ENCODE assay signal across 23 mouse cellular contexts in genomic region chr5:93353101-93353500, GRCm38 (mm10).
"Had no signal": no experiment of that assay in that cellular context is flagged by ENCODE, and none has a peak within 500 bp of the region (broad histone marks: within the 10 kb centered on the region; RNA-seq: fewer than 3 reads in every experiment).

No protein-coding gene starts in this region.

- DNase-seq: gastrocnemius, postnatal 10 days; gastrocnemius, postnatal 25 days; heart, adult 18-20 months; heart, postnatal 10 days; heart, postnatal 4 days; kidney, adult 18-20 months; kidney, adult 8-10 months; kidney, postnatal 10 days; kidney, postnatal 25 days; kidney, postnatal 4 days; liver; liver, embryonic 13.5 days had no signal

- H3K4me3 ChIP-seq: heart, embryonic 10.5 days; heart, embryonic 12.5 days; hindbrain, embryonic 10.5 days; hindbrain, embryonic 12.5 days; intestine, embryonic 15.5 days; layer of hippocampus, adult 2 months; left cerebral cortex, adult 2 months; limb, embryonic 10.5 days; limb, embryonic 12.5 days; liver, embryonic 13.5 days; liver, embryonic 15.5 days had no signal

- H3K9me3 ChIP-seq: intestine, embryonic 15.5 days; limb, embryonic 10.5 days; liver, embryonic 15.5 days had no signal

- H3K4me1 ChIP-seq: heart, embryonic 10.5 days; heart, embryonic 12.5 days; hindbrain, embryonic 10.5 days; hindbrain, embryonic 12.5 days; intestine, embryonic 15.5 days; limb, embryonic 10.5 days; limb, embryonic 12.5 days; liver, embryonic 13.5 days; liver, embryonic 15.5 days had no signal

- H3K27me3 ChIP-seq: heart, embryonic 12.5 days; hindbrain, embryonic 12.5 days; intestine, embryonic 15.5 days; limb, embryonic 12.5 days; liver, embryonic 13.5 days; liver, embryonic 15.5 days had no signal

- H3K36me3 ChIP-seq: heart, embryonic 10.5 days; heart, embryonic 12.5 days; hindbrain, embryonic 10.5 days; hindbrain, embryonic 12.5 days; intestine, embryonic 15.5 days; limb, embryonic 10.5 days; limb, embryonic 12.5 days; liver, embryonic 13.5 days; liver, embryonic 15.5 days had no signal

- H3K9ac ChIP-seq: heart, embryonic 12.5 days; hindbrain, embryonic 12.5 days; hindbrain, embryonic 14.5 days; intestine, embryonic 15.5 days; limb, embryonic 12.5 days; liver, embryonic 13.5 days; liver, embryonic 15.5 days had no signal

- H3K27ac ChIP-seq: heart, embryonic 10.5 days; hindbrain, embryonic 10.5 days; hindbrain, embryonic 12.5 days; hindbrain, embryonic 14.5 days; intestine, embryonic 15.5 days; layer of hippocampus, adult 2 months; left cerebral cortex, adult 2 months; limb, embryonic 10.5 days; limb, embryonic 12.5 days; liver, embryonic 13.5 days; liver, embryonic 15.5 days had no signal
